Mouse (Mus musculus) layer of hippocampus, adult 9-10 months (tissue): ENCODE data around the gene Ncs1.
A peak's percentile ranks its signal among the peaks of the same experiment; 100 is the strongest.

ENCODE experiments used
- DNase-seq: peaks from one replicate; pipeline ENCODE4 v3.0.0; 2022; ENCODE audit warnings: low spot score

The Ncs1 gene

DNA sequence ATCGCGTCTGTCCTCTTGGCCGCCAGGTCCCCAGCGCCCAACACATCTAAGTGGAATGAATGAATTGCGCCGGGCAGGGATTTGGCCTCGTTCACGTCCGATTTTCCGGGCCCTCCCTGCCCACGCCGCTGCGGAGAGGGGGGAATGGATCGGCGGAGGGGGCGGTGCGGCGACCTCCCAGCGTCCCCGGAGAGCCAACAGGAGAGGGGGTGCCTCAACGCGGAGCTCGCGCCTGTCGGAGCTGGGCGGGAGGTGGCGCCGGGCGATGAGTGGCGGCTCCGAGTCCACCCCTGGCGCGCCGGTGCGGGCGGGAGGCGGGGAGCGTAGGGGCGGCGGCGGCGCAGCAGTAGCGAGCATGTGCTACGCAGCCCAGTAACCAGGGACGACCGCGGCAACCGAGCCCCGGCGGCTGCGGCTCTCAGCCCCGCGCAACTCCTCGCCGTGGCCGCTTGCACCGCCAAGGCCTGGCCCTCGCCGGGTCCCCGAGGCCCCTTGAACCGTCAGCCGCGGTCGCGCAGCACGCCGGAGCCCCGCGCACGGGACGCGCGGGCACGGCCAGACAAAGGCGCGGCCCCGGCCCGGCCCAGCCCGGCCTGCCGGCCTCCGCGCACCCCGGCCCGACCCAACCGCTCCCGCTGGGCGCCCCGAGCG is at the start of gene Ncs1:
TSS of gene Ncs1 (plus strand) at position 333 of the 651 bp plus-strand sequence.
- DNase-seq: no peak

DNA sequence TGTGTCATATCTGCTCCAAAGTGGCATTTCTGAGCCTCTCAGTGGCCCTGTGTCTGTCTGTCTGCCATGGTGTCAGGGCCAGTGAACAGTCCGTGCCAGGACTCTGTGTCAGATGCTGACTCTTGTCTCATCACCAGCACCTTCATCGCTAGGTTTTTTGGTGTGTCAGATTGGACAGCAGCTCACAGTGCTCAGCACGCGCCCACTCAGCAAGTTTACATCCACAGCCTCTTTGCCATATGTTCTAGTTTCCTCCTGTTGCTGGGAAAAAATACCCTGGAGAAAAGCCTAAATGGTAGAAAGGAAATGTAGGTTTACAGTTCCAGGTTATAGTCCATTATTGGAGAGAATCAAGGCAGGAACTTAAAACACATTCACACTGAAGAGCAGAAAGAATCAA is 47.0 kb upstream of the Ncs1 start:
- DNase-seq: peak; percentile 21

DNA sequence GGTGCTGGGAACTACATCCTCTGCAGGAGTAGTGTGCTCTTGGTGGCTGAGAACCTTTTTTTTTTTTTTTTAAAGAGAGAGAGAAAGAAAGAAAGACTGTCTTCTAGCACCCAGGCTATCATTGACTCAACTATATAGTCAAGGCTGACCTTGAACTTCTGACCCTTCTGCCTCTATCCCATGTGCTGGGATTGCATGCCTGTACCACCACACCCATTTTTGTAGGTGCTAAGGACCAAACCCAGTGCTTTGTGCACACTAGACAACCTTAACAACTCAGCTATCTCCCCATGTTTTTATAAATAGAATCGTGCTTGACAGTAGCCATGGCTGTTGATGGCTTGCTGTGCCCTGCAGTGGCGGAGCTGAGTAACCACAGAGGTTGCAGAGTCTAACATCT is 45.6 kb upstream of the Ncs1 start:
- no peak for DNase-seq

- DNase-seq: no peak
These were observed 43.8 kb upstream of the Ncs1 start for GRCm38 (mm10) chr2:31201851-31202250.

DNA sequence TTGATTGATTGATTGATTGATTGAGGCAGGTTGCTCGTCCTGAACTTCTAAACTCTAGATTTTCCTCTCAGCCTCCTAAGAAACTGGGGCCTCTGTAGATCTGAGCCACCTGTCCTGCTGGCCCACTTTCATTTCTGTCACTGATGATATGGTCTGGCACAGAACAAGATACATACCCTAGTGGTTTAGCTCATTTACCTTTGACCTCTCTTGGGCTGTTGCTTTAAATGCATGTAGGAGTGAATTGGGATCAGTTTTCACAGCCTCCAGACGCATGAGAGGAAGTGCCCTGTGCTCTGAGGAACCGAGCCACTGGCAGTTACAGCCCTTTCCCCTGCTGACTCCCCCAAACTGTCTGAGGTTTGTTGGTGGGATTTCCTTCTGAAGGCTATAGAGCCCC is 43.3 kb upstream of the Ncs1 start:
- no peak for DNase-seq

DNA sequence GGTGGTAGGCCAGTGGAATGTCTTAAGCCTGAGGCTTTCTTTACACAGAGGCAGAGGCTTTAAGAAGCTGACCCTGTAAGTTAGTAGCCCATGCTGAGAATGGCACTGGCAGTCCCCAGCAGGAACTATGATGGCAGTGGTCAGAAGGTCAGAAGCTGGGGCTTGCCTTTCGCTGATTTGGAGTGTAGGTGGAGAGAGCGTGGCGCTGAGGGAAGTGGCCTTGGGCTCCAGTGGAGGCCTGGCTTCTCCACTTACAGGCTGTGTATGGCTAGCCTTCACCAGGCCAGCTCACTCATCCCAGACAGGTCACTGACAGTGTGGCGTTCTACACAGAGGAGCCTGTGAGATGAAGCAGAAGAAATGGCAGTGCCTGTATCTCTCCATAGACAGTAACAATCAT is 42.7 kb upstream of the Ncs1 start:
- DNase-seq: no peak

GRCm38 (mm10) chr2:31204677-31205076 is 40.9 kb upstream of the Ncs1 start:
- no peak for DNase-seq

DNA sequence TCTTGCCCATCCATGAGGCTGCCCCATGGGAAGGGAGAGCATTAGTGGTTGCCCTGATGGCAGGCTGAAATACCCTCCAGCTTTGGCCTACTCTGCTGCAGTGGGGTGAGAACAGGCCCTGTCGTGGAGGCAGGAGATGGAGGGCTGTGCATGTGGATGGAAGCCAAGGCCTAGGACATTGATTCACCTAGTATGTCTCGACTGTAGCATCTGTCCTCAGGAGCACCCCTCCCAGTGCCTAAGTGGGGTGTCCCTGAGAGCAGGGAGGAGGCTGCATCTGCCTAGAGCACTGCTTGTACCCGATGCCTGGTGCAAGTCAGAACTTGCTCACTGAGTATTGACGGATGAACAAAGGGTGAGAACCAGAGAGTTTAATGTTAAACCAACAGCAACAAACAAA is 39.4 kb upstream of the Ncs1 start:
- DNase-seq: no peak

- no peak for DNase-seq
These were observed 38.7 kb upstream of the Ncs1 start for GRCm38 (mm10) chr2:31206882-31207281.

- DNase-seq: no peak
These were observed 37.0 kb upstream of the Ncs1 start for GRCm38 (mm10) chr2:31208544-31209142.

DNA sequence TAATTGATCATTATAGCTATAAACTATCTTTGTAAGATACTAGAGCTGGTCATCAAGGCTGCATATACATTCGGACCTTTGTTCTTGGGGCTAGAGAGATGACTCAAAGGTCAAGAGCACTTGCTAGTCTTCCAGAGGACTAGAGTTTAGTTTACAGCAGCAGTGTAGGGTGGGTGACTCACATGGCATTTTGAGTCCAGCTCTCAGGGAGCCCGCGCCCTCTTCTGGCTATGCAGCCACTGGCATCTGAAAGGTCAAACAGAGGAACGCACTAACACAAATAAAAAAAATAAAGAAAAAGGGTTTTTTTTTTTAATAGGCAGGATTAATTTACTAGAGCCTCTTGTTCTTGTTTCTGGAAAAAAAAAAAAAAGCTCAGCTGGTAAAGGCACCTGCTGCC is 36.1 kb upstream of the Ncs1 start:
- DNase-seq: no peak

- no peak for DNase-seq
These were observed 35.3 kb upstream of the Ncs1 start for GRCm38 (mm10) chr2:31210144-31210847.

- no peak for DNase-seq
These were observed 34.4 kb upstream of the Ncs1 start for GRCm38 (mm10) chr2:31211204-31211603.

GRCm38 (mm10) chr2:31214211-31214796 is 31.3 kb upstream of the Ncs1 start:
- no peak for DNase-seq

- no peak for DNase-seq
These were observed 27.0 kb upstream of the Ncs1 start for GRCm38 (mm10) chr2:31218611-31219010.

GRCm38 (mm10) chr2:31219470-31219869 is 26.2 kb upstream of the Ncs1 start:
- no peak for DNase-seq

DNA sequence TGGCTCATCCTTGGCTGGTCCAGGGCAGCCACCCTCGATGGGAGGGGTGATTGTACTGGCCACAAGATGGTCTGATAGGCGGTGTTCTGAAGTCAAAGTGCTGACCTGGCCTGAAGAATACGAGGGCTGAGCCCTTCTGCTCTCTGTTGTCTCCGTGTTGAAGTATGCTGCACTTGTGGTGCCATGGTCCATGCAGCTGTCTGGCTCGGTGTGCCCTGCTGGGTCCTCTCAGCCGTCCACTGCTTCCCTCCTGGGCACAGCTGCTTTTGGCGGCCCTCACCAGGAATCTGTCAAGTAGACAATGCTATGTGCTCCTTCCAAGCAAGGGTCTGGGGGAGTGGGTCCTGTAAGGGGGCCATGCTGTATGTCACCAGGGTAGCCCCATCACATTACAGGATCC is 24.8 kb upstream of the Ncs1 start:
- DNase-seq: no peak

GRCm38 (mm10) chr2:31221582-31221981 is 24.0 kb upstream of the Ncs1 start:
- no peak for DNase-seq

DNA sequence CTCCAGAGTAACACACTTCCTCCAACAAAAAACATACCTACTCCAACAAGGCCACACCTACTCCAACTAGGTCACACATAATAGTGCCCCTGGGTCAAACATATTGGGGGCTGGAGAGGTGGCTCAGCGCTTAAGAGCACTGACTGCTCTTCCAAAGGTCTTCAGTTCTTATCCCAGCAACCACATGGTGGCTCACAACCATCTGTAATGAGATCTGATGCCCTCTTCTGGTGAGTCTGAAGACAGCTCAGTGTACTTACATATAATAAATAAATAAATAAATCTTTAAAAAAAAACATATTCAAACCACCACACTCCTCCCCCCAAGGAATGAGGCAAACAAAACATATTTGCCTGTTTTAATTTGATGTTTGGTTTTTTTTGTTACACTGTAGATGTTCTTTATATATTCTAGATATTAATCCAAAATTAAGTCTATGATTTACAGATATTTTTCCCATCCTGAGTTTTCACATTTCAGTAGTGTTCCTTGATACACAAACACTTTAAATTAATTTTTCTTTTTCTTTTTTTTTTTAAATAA is 16.8 kb upstream of the Ncs1 start:
- DNase-seq: no peak

- DNase-seq: no peak
These were observed 6.4 kb upstream of the Ncs1 start for GRCm38 (mm10) chr2:31239203-31239696.

- DNase-seq: no peak
These were observed 5.8 kb upstream of the Ncs1 start for GRCm38 (mm10) chr2:31239833-31240232.

DNA sequence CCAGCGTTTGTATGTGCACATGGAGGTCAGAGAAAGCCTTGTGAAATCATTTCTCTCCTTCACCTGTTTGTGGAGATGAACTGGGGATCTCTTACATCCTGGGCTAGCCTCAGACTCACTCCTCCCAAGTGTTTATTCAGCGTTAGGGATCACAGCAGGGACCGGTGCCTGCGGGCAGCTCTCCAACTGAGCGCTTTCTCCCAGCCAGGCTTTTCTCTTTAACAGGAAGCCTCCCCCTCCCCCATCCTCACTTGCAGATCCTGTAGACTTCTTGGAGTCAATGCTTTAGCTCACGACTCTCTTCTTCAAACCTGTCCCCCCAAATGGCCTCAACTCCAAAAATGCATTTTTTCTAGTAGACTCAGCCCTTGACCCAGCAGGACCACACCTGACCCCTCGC is 4.0 kb upstream of the Ncs1 start:
- no peak for DNase-seq

DNA sequence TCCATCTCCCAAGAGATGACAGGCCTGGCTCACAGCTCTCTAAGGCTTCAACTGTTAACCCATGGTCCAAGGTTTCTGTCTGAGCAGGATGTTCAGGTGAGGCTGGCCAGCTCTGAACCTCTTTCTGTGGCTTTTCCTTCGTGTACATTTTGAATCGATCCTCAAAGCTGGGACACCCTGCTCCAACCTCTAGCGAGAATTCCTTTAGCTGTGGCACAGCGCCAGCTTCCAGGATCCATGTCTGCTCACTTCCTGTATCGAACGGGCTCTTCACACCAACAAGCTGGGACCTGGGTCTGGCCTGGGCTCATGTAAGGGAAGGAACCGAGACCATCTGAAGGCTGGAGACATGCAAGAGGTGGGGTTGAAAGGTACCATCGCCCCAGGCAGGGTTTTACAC is 1.4 kb upstream of the Ncs1 start:
- DNase-seq: no peak
